Mouse (Mus musculus): ENCODE measurements at regions not wholly inside any gene's neighbourhood (a gene's known extent, or its start where the extent isn't known, plus 50 kb on each side); places are given as distances from the start of the nearest gene placed in this dataset.

DNA sequence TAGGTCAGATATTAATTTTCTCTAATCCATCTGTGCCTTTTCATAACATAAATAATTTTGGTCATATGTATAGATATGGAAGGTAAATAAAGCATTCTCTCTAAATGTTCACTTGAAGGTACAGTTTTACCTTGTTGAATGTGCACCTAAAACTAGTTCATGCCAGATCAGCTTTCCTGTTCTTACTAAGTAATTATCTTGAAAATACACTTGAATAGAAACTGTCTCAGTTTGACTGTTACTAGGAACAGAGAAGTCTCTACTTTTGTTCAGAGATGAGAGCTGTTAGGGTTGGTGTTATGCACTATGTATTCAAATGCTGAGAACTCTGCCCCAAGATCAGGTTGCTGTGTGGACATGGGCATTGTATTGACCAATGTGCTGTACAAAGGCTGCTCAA, 76.2 kb upstream of the Mdfic start:
- no peak for TF ChIP-seq CTCF (IDR thresholded peaks at IDR 0.05)

DNA sequence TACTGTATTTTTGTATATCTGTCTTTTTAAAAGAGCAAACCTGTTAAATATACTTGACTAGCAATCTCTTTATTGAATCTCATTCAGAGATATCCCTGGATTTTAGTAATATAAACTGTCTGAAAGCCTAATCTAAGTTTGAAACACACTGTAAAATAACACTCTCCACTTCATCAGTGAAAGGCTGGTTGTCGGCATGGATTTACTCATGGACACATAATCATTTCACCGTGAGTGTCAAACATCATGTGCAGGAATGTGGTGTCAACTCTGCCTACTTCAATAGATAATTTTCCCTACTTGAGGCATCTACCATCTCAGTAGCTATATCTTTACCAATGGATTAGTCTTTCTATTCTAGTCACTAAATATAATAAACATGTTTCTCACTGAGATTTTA, 73.0 kb upstream of the Mdfic start:
- intact Hi-C loops (cut with DNase I) = no loop called here
- Histone ChIP-seq H3K4me3 (no peak overlapping the region), H3K27ac (no peak overlapping the region)
- DNase-seq = no peak
- no peak for TF ChIP-seq CTCF (IDR thresholded peaks at IDR 0.05)

More for the DNA sequence above, 76.2 kb upstream of the Mdfic start:
- H3K27ac ChIP-seq = no peak overlapping the region
- intact Hi-C loops (cut with DNase I) = no loop called here
- no peak for DNase-seq
- H3K4me3 ChIP-seq = no peak overlapping the region
